Mouse (Mus musculus) midbrain, embryonic 11.5 days (tissue): ENCODE data around the gene Il3ra. TPM values are rescaled to one million over a fixed set of nuclear protein-coding genes. Genes with fewer than 3 reads are reported as not detected.

ENCODE experiments used
- ATAC-seq: fragments of 200-750 bp; cut with Nextera tagmentation; 2 replicates; pipeline ENCODE4 v1.8.0; 2017; ENCODE audit warnings: moderate TSS enrichment, moderate library complexity; ENCODE audit not compliant: low FRiP score
- DNase-seq: peaks from one replicate; pipeline ENCODE4 v3.0.0; 2015; ENCODE audit warnings: low spot score; ENCODE audit errors: missing footprints
- H3K27ac ChIP-seq: fragments of 300-500 bp; sonication (generic); 2 replicates; pipeline ENCODE4 v1.5.1; 2014; ENCODE audit warnings: low read depth, low read length
- H3K27me3 ChIP-seq: fragments of 300-500 bp; sonication (generic); 2 replicates; pipeline ENCODE4 v1.6.1; 2014; ENCODE audit warnings: mild to moderate bottlenecking, low read length, moderate library complexity, mixed read lengths; ENCODE audit not compliant: control insufficient read depth, insufficient read depth
- H3K36me3 ChIP-seq: fragments of 300-500 bp; sonication (generic); 2 replicates; pipeline ENCODE4 v1.6.1; 2014; ENCODE audit warnings: mild to moderate bottlenecking, low read length, moderate library complexity, mixed read lengths; ENCODE audit not compliant: control insufficient read depth, insufficient read depth
- H3K4me1 ChIP-seq: fragments of 300-500 bp; sonication (generic); 2 replicates; pipeline ENCODE4 v1.6.1; 2014; ENCODE audit warnings: low read length; ENCODE audit not compliant: control insufficient read depth, insufficient read depth
- H3K4me2 ChIP-seq: fragments of 300-500 bp; sonication (generic); 2 replicates; pipeline ENCODE4 v1.6.1; 2014; ENCODE audit warnings: mild to moderate bottlenecking, moderate library complexity
- H3K4me3 ChIP-seq: fragments of 300-500 bp; sonication (generic); 2 replicates; pipeline ENCODE4 v1.5.1; 2014; ENCODE audit warnings: low read depth, low read length
- H3K9ac ChIP-seq: fragments of 300-500 bp; sonication (generic); 2 replicates; pipeline ENCODE4 v1.6.1; 2014; ENCODE audit warnings: low read length
- H3K9me3 ChIP-seq: fragments of 300-500 bp; sonication (generic); 2 replicates; pipeline ENCODE4 v1.6.1; 2016; ENCODE audit warnings: low read length; ENCODE audit not compliant: control insufficient read depth
- WGBS: fragments of 180-500 bp; shearing (Covaris S2); extraction: QIAGEN DNeasy Blood & Tissue Kit; methylation state at CpG from one replicate; pipeline ENCODE4 v1.1.7; 2014; 5-methylcytosine and 5-hydroxymethylcytosine counted together
- polyA plus RNA-seq: library from polyadenylated mRNA; unstranded; fragments of >200 nt; fragmentation: Nextera tagmentation; extraction: Ambion mirVana; gene quantifications from 2 replicates; pipeline ENCODE4 v1.2.1, GENCODE M21; 2014

Gene Il3ra
- 2.4 and 2.7 TPM in 2 replicates for polyA plus RNA-seq

DNA sequence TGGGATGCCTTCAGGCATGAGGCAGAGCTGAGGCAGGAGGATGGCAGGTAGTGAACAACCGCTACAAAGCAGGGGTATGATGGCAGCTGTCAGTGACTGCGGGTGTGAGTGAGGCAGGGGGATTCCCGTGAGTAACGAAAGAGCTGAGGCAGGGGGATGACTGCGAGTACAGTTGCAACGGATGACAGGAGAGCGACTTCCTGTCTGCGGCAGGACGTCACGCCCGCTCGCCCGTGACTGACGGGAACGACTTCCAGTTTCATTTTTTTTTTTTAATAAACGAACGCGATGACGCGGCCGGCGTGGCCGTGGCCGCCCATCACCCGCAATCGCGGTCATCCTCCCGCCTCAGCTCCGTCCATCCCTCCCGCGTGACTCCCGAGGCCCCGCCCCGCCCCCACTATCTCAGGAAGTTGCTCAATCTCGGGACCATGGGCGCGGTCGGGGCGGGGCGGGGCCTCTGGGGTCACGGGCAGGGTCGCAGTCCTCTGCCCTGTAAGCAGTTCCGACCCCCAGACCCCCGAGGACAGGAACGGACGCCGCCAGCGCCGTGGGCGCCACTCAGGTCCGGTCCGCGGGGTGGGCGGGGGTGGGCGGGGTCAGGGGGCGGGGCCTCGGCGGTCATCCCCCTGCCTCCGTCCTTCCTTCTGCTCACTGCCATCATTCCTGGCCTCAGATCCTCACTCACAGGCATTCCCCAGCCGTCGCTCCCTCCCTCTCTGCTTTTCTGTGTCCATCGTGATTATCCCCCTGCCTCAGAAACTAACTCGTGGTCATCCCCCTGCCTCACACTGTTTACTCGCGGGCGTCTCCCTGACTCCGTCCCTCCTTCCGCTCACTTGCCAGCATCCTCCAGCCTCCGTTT, at the start of gene Il3ra:
TSS of gene Il3ra (plus strand) at position 328 of the 865 bp plus-strand sequence.
- 5% methylated on average over 61 of the region's 69 CpGs for WGBS
- H3K27me3 ChIP-seq: no peaks in the 10 kb centered on the region
- ATAC-seq (peak; percentile 59), DNase-seq (peak; percentile 97)
- peak within 1 kb of the TSS; percentile 65 for H3K4me3 ChIP-seq
- peaks cover 43% of the 10 kb centered on the region for H3K9me3 ChIP-seq
- H3K27ac ChIP-seq: peak within 1 kb of the TSS; percentile 20; the same call in 1 of the 2 replicates
- 0 out of 2 replicates have a peak, but pooled peaks cover 2% of the 10 kb centered on the region for H3K36me3 ChIP-seq
- peak within 1 kb of the TSS; percentile 63 for H3K9ac ChIP-seq
- H3K4me2 ChIP-seq: peak within 1 kb of the TSS; percentile 59
- no peaks in the 10 kb centered on the region; the same call in 1 of the 2 replicates for H3K4me1 ChIP-seq

DNA sequence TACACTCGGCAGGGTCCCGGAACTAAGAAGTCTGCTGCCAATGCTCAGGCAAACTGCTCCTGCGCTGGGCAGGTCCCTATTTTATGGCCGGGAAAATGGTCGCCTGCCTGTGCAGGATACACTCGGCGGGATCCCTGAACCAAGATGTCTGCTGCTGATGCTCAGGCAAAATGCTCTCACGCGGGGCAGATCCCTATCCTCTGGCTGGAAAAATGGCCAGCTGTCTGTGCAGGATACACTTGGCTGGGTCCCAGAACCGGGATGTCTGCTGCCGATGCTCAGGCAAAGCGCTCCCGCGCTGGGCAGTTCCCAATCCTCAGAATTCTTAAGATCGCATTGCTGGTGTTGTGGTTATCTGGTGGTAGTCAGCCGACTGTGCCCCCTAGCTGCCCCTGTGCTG, 37.1 kb upstream of the Il3ra start:
- Histone ChIP-seq H3K9ac (no peak overlapping the region), H3K4me3 (no peak overlapping the region), H3K9me3 (no peaks in the 10 kb centered on the region), H3K36me3 (no peaks in the 10 kb centered on the region), H3K4me1 (no peaks in the 10 kb centered on the region), H3K27ac (no peak overlapping the region), H3K4me2 (no peak overlapping the region), H3K27me3 (no peaks in the 10 kb centered on the region)
- no peak for ATAC-seq
- no peak for DNase-seq
- 59% methylated on average over 16 of the region's 16 CpGs for WGBS

DNA sequence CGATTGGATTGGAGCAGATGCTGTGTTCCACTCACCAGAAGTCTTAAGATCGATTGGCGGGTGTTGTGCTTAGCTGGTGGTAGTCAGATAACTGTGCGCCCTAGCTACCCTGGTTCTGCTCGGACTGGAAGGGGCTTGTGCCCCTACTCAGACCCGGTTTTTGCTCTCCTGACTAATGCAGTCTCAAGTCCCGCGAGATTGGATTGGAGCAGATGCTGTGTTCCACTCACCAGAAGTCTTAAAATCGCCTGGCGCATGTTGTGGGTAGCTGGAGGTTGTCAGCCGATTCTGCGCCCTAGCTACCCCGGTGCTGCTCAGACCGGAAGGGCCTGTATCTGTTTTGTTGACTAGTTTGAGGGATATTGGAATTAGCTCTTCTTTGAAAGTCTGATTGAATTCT, 36.7 kb upstream of the Il3ra start:
- ATAC-seq (no peak), DNase-seq (no peak)
- no peaks in the 10 kb centered on the region for H3K4me1 ChIP-seq
- H3K36me3 ChIP-seq: no peaks in the 10 kb centered on the region
- no peak overlapping the region for H3K9ac ChIP-seq
- WGBS: 67% methylated on average over 14 of the region's 14 CpGs
- H3K4me3 ChIP-seq: no peak overlapping the region
- no peak overlapping the region for H3K4me2 ChIP-seq
- no peaks in the 10 kb centered on the region for H3K9me3 ChIP-seq
- no peak overlapping the region for H3K27ac ChIP-seq
- no peaks in the 10 kb centered on the region for H3K27me3 ChIP-seq

DNA sequence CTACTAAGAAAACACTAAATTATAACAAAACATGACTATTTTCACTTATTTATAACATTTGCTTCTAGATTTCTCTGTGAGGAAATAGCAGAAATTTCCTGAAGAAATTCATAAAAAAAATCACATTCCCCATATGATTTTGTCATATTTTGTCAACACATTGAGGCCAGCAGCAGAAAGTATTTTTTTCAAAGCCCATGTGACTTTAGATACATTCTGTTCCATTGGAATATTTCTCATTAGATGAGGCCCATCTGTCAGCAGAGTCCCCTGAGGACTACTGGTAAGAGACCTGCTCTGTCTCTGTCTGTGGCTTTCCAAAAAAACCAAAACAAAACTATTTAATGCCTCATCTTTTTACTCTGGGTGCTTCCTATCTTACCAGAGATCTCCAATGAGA, 23.5 kb upstream of the Il3ra start, which contains the start of gene Olfr31:
TSS of gene Olfr31 (plus strand) at position 301 of the 400 bp plus-strand sequence.
- H3K27me3 ChIP-seq: no peaks in the 10 kb centered on the region
- ATAC-seq (no peak), DNase-seq (no peak)
- H3K9me3 ChIP-seq: no peaks in the 10 kb centered on the region
- no peak within 1 kb of the TSS for H3K4me3 ChIP-seq
- H3K27ac ChIP-seq: no peak within 1 kb of the TSS
- no peaks in the 10 kb centered on the region for H3K4me1 ChIP-seq
- no peak within 1 kb of the TSS for H3K4me2 ChIP-seq
- H3K36me3 ChIP-seq: no peaks in the 10 kb centered on the region
- H3K9ac ChIP-seq: no peak within 1 kb of the TSS

DNA sequence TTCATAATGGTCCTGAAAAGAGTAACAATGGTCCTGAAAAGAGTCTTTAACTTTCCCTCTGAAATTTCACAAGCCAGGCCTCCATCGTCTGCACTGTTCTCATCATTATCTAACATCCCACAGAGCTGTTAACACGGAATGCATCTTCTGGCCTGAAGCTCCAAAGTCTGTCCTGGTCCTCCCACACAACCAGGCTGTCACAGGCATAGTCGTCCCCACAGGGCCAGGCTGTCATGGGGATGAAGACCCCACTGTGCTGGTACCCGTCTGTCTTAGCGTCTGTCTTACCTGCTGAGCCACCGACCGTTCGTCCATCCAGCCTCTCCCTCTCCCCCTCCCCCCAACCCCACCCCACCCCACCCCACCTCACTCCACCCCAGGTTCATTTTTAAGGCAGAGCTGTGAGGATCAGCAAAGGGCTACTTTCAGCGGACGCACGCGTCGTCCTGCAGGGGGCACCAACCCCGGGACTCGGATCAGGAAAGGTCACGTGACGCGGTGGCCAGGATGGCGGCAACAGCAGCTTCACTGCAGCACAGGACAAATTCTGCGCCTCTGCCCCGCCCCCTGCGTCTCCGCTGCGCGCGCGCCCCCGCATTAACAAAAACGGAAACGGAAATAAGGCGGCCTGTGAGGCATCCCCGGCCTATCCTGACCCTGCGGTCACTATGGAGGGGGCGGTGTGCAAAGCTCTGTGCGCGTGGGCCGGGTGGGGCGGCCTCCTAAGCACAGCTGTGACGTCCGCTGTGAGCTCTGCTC, 783 bp upstream of the Il3ra start:
- DNase-seq (peak; percentile 99), ATAC-seq (peak; percentile 83)
- peaks cover 34% of the 10 kb centered on the region for H3K9me3 ChIP-seq
- no peaks in the 10 kb centered on the region for H3K27me3 ChIP-seq
- H3K4me2 ChIP-seq: peak overlapping the region; percentile 59
- H3K9ac ChIP-seq: peak overlapping the region; percentile 63
- peak overlapping the region; percentile 65 for H3K4me3 ChIP-seq
- 0 out of 2 replicates have a peak, but pooled peaks cover 2% of the 10 kb centered on the region for H3K36me3 ChIP-seq
- WGBS: 4% methylated on average over 34 of the region's 40 CpGs
- H3K27ac ChIP-seq: no peak overlapping the region
- H3K4me1 ChIP-seq: no peaks in the 10 kb centered on the region; the same call in 1 of the 2 replicates

DNA sequence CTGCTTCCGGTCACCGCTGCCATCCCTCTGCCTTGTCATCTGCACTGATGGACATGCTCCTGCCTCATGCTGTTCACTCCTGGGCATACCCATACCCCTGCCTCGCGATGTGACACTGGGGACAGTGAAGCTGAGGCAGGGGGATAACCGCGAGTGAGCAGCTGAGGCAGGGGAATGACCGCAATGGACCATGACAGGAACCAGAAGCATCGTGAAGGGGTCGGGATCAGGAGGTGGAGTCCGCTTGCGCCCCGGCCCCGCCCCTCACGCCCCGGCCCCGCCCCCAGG, 682 bp downstream of the Il3ra start:
- Histone ChIP-seq H3K27me3 (no peaks in the 10 kb centered on the region), H3K9me3 (peaks cover 48% of the 10 kb centered on the region), H3K9ac (peak overlapping the region; percentile 63), H3K4me3 (peak overlapping the region; percentile 65), H3K4me1 (no peaks in the 10 kb centered on the region; the same call in 1 of the 2 replicates), H3K27ac (no peak overlapping the region), H3K36me3 (0 out of 2 replicates have a peak, but pooled peaks cover 2% of the 10 kb centered on the region), H3K4me2 (peak overlapping the region; percentile 59)
- ATAC-seq (peak; percentile 10; the same call in 1 of the 2 replicates), DNase-seq (no peak)
- WGBS: 33% methylated on average over 15 of the region's 16 CpGs

DNA sequence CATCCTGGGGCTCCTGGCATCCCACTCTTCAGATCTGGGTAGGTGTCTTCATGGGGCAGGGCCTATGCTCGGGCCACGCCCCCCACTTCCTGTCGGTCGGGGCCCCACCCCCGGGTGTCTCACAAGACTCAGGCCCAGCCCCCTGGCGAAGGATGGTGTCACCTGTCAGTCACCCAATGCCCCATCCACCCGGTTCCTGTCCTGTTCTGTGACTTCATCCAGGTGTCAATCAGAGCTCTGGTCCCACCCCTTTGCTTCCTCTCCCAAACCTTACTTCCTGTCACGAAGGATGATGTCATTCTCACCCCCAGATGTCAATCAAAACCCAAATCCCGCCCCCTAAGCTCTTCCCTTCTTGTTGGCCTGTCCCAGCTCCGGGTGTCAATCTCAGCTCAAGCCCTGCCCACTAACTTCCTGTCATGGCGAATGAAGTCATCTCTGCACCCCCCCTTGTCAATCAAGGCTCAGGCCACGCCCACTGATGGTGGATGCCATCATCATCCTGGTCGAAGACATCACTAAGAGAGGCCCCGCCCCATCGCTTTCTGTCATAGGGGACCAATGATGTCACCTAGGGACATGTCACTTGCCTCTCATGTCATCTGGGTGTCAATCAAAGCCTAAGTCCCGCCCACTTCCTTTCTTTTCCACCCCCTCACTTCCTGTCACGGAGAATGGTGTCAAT, 1.2 kb downstream of the Il3ra start:
- DNase-seq (peak; percentile 91), ATAC-seq (peak; percentile 4; the same call in 1 of the 2 replicates)
- 84% methylated on average over 17 of the region's 17 CpGs for WGBS
- Histone ChIP-seq H3K4me1 (no peaks in the 10 kb centered on the region; the same call in 1 of the 2 replicates), H3K9ac (no peak overlapping the region), H3K4me2 (no peak overlapping the region), H3K27ac (no peak overlapping the region), H3K9me3 (peaks cover 50% of the 10 kb centered on the region), H3K36me3 (0 out of 2 replicates have a peak, but pooled peaks cover 2% of the 10 kb centered on the region), H3K27me3 (no peaks in the 10 kb centered on the region), H3K4me3 (peak overlapping the region; percentile 65; the same call in 1 of the 2 replicates)

DNA sequence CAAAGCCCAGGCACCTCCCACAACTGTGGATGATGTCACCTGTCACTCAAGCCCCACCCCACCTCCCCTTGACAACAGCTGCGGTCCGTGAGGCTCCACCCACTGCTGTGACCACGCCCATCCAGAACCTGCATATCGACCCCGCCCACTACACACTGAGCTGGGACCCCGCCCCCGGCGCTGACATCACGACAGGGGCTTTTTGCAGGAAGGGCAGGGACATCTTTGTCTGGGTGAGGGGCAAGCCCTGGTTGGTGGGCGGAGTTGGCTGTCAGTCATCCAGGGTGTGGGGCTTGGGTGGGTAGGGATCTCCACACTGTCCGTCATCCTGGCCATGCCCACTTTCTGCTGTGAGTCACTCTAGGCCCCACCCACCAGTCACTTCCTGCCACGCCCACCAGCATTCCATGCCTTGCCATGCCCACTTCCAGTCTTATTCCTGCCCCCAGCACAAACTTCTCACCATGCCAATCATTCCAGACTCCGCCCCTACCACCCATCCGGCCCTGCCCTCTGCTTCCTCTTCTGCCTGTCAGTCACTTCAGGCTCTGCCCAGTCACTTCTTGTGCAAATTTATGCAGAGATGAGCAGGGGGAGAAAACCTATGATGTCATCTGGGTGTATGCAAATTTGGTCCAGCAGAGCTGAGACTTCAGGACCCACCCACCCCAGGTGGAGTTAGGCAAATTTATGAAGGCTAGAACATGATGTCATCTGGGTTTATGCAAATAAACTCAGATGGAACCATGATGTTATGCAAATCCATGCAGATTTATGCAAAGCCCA, 2.0 kb downstream of the Il3ra start:
- H3K27me3 ChIP-seq: no peaks in the 10 kb centered on the region
- no peak overlapping the region for H3K9ac ChIP-seq
- DNase-seq (peak; percentile 91), ATAC-seq (no peak)
- H3K36me3 ChIP-seq: 0 out of 2 replicates have a peak, but pooled peaks cover 2% of the 10 kb centered on the region
- H3K4me3 ChIP-seq: no peak overlapping the region
- no peak overlapping the region for H3K27ac ChIP-seq
- no peak overlapping the region for H3K4me2 ChIP-seq
- H3K9me3 ChIP-seq: peaks cover 55% of the 10 kb centered on the region
- WGBS: 96% methylated on average over 13 of the region's 14 CpGs
- H3K4me1 ChIP-seq: no peaks in the 10 kb centered on the region; the same call in 1 of the 2 replicates
